Mouse (Mus musculus) embryo, embryonic 11 days (tissue): ENCODE results near the gene Abcb8.
A peak's percentile ranks its signal among the peaks of the same experiment; 100 is the strongest.

Experiments used
- DNase-seq: peaks from one replicate; pipeline ENCODE4 v3.0.0-alpha.2; 2015

Abcb8 gene

GRCm38 (mm10) chr5:24427285-24427633 lies 33.8 kb downstream of the Abcb8 start:
- no peak for DNase-seq

GRCm38 (mm10) chr5:24427981-24428402 lies 34.5 kb downstream of the Abcb8 start:
- peak; percentile 59 for DNase-seq

GRCm38 (mm10) chr5:24428596-24428995 lies 35.1 kb downstream of the Abcb8 start:
- peak; percentile 23 for DNase-seq

- DNase-seq: no peak
These were observed 40.5 kb downstream of the Abcb8 start for GRCm38 (mm10) chr5:24433993-24434392.

- no peak for DNase-seq
These were observed 47.7 kb downstream of the Abcb8 start for GRCm38 (mm10) chr5:24441187-24441586.

- DNase-seq: no peak
These were observed 48.6 kb downstream of the Abcb8 start for GRCm38 (mm10) chr5:24442029-24442428.

GRCm38 (mm10) chr5:24443204-24443603 lies 49.7 kb downstream of the Abcb8 start:
- no peak for DNase-seq

GRCm38 (mm10) chr5:24443927-24444326 lies 50.5 kb downstream of the Abcb8 start:
- no peak for DNase-seq

- peak; percentile 99 for DNase-seq
These were observed 51.4 kb downstream of the Abcb8 start, which contains the start of gene Fastk for GRCm38 (mm10) chr5:24444746-24445427. TSS of gene Fastk (minus strand) at chr5:24445287.

GRCm38 (mm10) chr5:24445428-24446080 lies 52.1 kb downstream of the Abcb8 start:
- DNase-seq: peak; percentile 17

GRCm38 (mm10) chr5:24446630-24447029 lies 53.2 kb downstream of the Abcb8 start:
- DNase-seq: no peak

GRCm38 (mm10) chr5:24447624-24448298 lies 54.3 kb downstream of the Abcb8 start, which contains the start of gene Tmub1:
TSS of gene Tmub1 (minus strand) at chr5:24447854.
- peak; percentile 87 for DNase-seq

GRCm38 (mm10) chr5:24451264-24452029 lies 58.0 kb downstream of the Abcb8 start:
- peak; percentile 94 for DNase-seq

GRCm38 (mm10) chr5:24452030-24452690 lies 58.7 kb downstream of the Abcb8 start, which contains the start of gene Agap3:
TSS of gene Agap3 (plus strand) at chr5:24452177.
- peak; percentile 61 for DNase-seq

GRCm38 (mm10) chr5:24452691-24453233 lies 59.3 kb downstream of the Abcb8 start:
- peak; percentile 48 for DNase-seq

GRCm38 (mm10) chr5:24453283-24453984 lies 60.0 kb downstream of the Abcb8 start:
- DNase-seq: peak; percentile 42

GRCm38 (mm10) chr5:24453985-24454303 lies 60.5 kb downstream of the Abcb8 start:
- no peak for DNase-seq

GRCm38 (mm10) chr5:24455076-24455475 lies 61.6 kb downstream of the Abcb8 start:
- no peak for DNase-seq

GRCm38 (mm10) chr5:24455613-24456012 lies 62.1 kb downstream of the Abcb8 start:
- DNase-seq: no peak
